Mouse (Mus musculus) c-Kit-positive CD71-positive TER-119-negative erythroid progenitor cells, embryonic 14.5 days (primary cell): ENCODE measurements around the gene Ms4a10.

Experiments
- DNase-seq: peaks from one replicate; pipeline ENCODE4 v3.0.0-alpha.2; 2013; ENCODE audit warnings: low read depth

Ms4a10 gene

DNA sequence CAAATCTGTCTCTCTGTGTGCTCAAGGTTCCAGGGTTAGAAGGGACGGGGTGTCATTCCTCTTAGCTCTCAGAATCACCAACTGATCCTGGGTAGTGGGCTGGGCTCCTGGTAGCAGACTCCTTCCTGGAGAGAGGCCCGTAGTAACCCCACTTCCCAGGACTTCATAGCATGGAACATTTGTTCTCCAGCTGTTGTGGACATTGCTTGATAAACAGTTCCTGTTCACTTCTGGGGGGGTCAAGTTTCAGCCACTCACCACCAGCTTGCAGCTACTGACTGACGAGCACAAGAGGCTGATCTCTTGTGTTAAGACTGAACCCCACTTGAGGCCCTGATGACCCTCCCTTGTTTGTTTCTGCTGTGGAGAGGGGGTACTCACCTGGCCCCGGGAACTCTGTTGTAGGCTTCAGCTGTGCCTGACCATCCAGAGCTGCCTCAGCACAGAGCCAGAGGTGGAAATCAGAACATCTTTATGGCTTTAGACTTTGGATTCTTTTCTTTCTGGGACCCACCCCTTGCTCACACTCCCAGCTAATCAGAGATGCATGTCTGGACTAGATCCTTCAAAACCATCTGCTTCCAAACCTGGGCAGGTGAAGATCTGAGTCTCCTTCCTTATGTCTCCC is at the start of gene Ms4a10:
Gene Ms4a10, minus strand, starts transcription at position 433 of the 628 bp plus-strand sequence.
- DNase-seq, result no peak

DNA sequence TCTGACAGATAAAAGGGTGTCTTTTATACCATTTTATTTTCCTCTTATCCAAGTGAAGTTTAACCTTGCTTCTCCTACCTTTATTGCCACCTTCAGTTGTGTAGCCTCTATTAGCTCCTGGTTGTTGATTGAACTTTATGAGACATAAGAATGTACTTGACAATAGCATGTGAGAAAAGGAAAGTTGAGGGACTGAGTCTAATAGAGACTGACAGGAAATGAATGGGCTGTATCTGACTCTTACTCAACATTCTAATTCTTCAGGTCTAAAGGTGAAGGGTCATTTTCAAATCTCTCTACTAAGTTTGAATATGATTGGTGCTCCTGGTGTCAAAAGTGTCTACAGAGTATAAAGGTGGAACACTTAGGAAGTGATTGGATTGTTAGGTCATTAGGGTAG is 47.9 kb upstream of the Ms4a10 start:
- DNase-seq, result no peak

DNA sequence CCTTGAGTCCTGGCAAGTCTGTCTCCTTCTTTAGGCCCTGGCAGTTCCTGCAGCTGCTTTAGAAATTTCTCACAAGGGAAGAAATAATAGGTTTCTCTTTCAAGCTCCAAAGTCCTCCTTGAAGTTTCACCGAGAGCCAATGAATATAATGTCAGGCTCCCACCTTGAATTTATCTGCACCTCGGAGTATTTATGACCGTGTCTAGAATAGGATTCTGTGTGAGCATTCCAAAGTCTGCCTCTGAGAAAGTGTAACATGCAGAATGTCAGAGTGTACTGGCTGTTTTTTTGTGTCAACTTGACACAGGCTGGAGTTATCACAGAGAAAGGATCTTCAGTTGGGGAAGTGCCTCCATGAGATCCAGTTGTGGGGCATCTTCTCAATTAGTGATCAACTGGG is 43.4 kb upstream of the Ms4a10 start, which contains the start of gene Ms4a18:
Gene Ms4a18, minus strand, starts transcription at position 141 of the 400 bp plus-strand sequence.
- DNase-seq, result no peak

DNA sequence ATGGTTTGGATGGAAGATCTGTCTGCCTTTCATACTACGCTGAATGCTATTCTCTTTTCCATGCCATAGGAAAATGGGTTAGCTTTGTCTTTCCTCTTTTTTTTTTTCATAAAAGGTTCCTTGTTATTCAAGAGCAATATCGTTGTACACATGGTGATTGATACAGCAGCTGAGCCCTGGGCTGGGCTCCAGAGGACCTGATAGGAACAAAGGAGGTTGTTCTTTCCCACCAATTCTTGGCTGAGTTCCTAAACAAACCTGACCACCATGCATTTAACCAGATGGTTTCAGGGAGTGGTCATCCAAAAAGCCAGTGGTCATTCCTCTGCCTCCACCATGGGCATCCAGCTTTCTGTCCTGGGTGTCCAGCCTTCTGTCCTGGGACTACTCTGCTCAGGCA is 42.8 kb upstream of the Ms4a10 start:
- no peak for DNase-seq

DNA sequence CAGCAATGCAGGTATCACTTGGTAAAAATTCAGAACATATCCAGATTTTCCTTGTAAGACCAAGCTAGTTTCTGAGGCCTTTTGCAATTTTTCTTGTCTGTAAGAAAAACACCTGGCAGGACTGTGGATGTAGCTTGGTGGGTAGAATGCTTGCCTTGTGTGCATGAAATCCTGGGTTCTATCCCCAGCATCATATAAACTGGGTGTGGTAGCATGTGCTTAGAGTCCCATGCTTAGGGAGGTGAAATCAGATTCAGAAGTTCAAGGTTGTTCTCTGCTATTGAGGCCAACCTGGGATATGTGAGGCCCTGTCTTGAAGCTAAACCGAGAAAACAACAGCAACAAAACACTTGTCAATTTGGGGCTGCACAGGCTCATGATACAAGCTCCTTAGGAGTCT is 41.5 kb upstream of the Ms4a10 start:
- DNase-seq, result no peak

DNA sequence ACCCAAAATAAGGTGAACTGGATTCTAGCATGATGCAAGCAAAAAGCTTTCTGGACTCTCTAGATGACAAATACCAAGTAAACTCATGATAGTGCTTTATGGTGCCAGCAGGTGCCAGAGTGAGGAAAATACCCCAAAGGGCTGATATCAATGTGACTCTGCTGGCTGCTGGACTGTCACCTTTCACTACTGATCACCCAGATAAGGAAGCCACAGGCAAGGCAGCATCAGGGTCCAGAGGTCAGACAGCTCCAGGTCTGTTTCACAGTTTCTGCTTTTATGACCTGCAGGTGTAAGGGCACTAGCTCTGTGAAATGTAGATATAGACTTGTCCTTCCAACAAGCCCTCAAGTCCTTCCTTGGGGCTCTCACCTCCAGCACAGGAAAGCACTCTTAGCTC is 41.0 kb upstream of the Ms4a10 start:
- DNase-seq, result no peak

DNA sequence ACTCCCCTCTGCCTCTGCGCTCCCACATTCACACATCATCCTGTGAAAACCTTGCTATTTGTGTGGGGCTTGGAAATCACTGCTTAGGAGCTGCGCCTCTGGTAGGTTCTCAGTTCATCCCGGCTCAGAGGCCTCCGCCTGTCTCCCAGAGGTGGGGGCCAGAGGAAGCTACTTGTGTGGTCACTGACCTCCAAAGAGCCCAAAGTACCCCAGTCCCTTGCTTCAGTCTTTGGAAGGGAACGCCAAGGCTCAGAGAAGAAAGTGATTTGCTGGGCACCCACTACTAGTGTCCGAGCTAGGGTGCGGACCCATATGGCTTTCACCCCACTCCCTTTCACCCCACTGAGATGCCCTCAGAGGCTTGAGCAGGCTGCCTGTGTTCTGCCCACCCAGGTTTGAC is 18.7 kb upstream of the Ms4a10 start, which contains the start of gene Ms4a15:
Gene Ms4a15, minus strand, starts transcription at position 101 of the 400 bp plus-strand sequence.
- no peak for DNase-seq

DNA sequence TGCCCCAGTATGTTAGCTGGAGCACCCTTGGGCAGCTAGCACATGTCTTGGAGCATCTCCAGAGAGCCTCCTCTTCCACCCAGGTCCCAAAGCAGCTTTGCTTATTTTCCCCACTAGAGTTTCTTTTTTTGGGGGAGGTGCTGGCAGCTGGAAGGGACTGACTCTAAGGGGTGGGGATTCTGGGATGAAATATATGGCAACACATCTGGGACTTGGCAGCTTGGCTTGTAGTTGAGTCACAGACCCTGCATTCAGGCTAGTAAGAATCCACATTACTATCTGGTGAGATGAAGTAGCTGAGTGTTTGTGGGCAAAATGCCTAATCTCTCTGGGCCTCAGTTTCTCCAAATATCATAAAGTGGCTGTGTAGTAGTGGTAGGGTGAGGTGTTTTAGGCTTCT is 17.4 kb upstream of the Ms4a10 start:
- no peak for DNase-seq

DNA sequence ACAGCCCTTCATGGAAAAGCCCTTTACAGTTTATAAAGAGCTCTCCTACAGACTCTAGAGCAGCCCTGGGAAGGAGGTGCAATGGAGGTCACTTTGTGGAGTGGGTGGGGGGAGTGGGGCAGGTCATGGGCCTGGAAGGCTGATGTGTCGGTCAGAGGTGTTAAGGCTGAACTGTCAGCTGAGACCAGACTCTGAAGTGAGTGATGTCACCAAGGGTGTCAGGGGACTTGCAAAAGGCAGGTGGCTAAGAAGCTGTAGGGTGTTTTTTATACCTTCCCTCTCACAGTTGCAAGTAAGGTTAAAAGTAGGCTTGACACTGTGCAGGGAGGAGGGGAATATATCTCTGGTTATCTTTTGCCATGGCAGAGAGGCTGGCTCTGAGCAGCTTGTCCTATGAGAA is 16.3 kb upstream of the Ms4a10 start:
- no peak for DNase-seq

DNA sequence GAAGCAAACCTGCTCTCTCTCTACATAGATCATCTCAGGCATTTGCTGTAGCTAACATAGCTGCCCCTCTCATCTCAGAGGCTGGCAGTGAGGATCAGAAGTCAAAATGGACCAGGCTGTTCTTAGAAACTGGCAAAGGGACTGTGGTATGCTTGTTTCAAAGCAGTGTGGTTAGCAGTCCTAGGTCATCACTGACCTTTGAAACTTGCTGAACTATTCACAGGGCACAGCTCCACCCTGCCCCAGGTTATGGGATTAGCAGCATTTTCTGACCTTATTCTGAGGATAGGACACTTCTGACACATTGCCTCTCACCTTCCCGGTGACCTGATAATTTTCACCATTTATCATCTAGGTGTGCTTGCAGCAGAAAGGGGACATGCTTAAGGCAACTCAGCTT is 14.1 kb upstream of the Ms4a10 start:
- DNase-seq, result no peak

DNA sequence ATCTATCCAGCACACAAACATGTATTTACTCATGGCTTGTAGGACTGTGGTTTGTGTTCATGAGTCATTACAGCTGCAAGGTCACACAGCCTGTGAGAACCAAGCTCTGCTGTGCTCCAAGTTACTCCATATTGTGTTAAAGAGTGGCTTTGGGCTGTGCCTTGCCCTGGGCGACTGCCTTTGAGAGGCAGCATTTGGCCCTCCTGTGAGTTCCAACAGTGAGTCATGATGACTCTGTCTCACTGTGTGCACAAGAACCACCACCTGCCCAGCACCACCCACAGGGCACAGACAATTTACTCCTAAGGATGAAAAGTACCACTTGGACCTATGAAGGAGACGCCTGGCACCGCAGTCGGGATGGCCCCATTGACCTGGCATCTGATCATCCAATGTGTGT is 11.4 kb upstream of the Ms4a10 start:
- DNase-seq, result no peak

DNA sequence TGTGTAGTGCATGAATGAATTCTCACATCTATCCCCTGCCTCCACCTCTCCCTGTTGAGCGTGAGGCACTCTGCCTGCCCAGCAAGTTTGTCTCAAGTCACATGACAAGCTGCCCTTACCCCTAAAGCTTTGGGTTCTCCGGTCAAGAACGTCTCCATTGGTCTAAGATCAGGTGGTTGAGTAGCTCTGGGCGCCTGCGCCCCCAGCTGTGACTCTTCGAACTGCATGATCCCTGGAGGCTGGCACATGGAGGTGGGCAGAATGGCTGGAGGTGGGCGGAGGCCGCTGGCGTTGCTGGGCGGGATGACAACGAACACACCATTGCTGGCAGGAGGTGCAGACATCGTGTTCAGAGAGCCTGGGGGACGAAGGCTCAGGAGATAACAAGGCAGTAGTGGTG is 10.1 kb upstream of the Ms4a10 start:
- DNase-seq, result no peak

DNA sequence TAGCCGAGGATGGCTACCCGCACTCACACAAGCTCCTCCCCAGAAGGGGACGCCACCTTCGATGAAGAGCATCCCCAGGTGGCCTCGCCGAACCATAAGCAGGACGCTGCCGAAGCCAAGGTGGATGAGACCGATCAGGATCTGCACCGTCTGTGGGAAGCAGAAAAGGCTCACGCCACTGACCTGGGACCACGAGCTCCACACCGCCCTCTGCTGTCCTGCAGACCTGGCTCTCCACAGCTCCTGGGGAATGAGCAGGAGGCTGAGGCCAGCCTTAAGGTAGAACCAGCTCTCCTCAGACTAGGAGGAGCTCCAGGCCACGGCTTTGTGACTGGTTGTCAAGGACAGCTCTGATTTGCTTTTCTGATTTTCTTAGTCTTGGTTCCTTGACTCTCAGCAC is 8.7 kb upstream of the Ms4a10 start:
- no peak for DNase-seq

DNA sequence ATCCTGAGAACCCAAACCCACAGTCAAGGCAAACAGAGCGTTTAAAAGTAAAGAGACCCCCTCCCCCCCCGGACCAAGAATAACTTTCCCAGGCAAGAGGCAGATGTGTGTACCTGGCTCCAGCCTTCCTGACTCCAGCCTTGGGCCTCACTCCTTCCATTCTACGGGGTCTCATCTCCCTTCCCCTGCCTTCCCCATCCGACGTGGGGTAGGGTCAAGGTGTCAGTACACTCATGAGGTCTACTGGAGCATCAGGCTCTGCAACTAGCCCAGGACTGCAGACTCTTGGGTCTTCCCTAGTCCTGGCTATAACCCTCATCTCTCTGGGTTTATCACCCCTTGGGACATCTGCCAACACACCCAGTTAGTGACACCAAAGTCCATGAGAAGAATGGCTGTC is 5.7 kb upstream of the Ms4a10 start:
- DNase-seq, result no peak

DNA sequence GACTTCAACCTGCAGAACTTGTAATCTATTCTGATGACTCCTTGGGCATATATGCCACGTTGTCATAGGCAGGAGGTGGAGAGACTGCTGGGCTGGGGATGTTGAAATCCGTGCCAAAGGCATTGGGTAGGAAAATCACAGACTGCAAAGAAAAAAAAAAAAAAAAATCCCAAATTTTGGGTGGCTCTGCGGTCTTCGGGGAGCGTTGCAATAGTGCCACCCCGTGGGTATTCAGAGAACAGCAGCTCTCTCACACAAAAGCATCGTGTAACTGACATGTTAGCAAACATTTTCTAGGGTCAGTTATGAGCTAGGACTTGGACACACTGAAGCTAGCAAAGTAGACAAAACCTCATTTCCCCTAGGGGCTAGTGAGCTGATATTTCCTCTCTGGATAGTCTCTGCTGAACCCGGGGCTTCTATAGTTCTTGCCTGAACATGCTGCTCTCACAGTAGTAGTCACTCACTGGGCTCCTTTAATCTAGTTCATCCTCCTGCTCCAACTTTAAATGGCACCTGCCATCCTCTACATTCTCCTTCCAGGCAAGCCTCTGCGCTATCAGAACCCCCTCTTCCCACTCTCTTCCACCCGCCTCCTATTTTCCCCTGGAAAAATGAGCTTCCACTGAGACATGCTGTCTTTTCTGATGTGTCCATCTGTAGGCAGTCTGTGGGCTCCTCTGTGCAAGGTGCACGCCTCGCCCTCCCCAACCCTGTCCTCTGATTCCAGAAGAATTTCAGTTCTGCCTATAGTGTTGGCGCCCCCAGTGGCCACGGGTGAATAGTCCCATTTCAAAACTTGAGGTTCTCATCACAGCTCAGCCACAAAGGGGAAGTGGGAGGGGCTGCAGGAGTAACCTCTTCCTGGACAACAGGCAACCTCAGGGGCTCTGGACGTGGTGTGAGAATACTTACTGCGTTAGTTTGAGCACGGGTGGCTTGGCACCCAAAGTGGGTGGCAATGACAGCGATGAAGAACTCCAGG is 5.0 kb upstream of the Ms4a10 start:
- DNase-seq, result peak; percentile 56

DNA sequence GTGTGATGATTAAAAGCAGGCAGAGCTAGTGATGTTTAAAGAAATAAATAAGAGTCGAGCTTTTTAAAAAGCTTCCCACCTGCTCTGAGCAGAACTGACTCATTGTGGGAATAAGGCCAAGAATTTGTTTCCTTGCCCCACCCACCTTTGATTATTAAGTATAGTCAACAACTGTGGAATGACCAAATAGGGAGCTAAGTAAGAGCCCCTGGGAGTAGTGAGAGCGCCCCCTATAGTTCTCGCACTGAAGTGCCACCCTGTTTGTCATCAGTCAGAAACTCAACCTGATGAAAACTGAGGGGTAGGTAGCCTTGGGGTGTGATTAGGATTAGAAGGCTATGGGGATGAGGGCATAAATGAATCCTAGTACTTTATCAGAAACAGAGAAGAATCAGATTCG is 1.8 kb upstream of the Ms4a10 start:
- DNase-seq, result peak; percentile 20

DNA sequence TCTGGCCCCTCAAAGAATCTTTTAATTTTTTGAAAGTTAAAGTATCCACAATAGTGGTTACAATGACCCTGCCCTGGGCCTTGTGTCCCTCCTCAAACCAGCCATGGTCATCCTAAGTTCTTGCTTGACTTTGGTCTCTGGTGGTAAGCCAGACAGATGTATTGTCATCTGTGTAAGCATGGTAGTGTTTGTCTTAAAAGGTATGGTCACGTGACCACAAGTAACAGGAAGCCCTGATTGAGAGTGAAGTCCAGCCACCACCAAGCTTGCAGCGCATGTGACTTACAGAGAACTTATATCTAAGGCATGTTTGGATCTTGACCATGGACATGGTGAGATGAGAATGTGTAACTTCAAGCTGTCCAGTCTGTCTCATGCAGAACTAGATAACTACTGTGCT is 717 bp upstream of the Ms4a10 start:
- DNase-seq, result no peak

DNA sequence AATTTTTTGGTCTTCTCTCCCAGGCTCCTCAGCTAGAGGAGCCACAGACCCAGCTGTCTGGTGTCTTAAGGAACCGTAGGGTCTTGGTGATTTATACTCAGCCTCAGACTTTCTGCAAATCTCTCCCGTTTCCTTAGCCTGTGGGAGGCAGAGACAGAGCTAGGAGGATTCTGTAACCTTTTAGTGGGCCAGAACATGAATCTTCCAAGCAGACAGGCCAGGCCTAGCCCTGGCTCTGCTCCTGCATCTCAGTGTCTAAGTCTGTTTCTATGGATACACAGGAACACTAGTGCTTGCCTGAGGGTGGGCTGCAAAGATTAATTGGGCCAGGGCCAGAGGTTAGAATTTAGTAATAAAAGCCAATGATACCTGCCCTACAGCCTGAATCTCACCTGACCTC is 1.3 kb downstream of the Ms4a10 start:
- DNase-seq, result no peak

DNA sequence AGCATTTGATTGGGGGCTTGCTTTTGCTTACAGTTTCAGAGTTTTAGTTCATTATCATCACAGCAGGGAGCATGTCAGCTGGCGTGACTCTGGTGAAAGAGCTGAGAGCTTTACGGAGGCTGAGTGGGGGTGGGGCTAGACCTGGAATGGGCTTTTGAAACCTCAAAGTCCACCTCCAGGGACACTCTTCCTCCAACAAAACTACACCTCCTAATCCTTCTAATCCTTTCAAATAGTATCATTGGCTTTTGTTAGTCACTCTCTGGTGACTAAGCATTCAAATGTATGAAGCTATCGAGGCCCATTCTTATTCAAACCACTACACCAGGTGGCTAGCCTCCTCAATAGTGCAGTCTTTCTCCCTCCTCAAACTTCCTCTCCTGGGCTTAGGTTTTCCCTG is 1.8 kb downstream of the Ms4a10 start:
- no peak for DNase-seq

DNA sequence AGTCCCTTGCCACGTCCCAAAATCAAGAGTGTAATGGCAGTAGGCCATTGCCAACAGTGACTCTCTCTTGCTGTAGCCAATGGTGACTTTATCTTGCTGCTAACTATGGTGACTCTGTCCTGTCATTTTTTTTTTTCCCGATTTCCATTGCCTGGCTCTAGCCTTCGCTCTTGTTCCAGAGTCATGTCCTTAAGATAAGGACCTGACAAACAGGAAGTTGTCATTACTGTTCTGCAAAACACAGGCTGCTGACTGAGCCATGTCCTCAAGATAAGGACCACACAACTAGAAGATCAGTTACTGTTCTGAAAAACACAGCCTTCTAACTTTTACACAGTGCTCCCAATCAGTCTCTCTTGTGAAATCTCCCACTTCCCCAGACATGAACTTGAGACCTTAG is 4.0 kb downstream of the Ms4a10 start:
- no peak for DNase-seq

DNA sequence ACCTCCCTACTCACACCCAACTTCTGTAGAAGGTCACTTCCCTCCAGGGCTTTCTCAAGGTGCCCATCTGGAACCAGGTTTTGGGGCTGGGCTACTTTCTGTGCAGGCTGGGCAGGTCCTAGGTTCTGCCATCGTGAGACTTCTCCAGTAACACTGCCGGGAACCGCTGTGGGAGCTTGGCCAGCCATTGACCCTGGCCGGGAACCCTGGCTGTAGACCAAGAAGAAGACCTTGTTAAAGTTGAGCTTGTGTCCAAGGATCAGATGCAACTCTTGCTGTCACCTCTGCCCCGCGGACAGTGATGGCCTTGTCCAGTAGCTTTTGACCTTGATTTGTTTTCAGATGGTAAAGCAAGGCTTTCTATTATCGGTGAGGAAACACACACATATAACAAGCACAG is 5.9 kb downstream of the Ms4a10 start:
- DNase-seq, result no peak

DNA sequence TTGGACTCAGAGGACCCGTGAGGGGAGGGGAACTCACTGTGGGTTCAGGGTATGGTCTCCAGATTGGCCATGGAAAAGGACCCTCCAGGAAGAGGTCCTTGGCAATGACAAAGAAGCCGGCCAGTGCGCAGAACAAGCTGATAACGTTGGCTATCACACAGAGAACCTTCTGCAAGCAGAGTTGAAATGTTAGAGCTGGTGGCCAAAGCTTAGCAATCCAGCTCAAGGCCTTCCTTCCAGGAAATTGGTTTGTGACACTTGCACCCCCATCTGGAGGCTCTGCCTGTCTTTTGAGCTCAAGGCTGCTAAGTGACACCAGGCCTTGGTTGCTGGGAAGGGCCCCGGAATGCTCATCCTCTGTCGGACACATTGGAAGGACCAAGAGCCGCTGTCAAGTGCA is 8.7 kb downstream of the Ms4a10 start:
- no peak for DNase-seq

DNA sequence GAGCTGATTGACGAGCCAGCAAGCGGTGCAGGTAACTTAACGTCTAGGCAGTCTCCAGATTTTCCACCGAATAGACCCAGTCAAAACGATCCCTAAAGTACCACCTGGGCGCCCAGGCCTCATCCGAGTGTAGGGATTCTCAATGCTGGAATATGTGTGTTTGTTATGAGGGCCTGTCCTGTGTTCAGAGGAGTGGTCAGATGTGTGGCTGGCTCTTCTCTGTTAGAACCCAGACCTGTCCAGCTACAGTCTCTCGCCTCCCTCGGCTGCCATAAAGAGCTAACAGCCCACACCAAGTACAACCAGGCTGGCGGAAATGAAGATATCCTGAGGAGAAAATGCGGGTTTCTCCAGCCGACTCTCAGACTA is 14.5 kb downstream of the Ms4a10 start:
- DNase-seq, result no peak
